Comparison of ENCODE assay signal across 8 mouse cellular contexts in the genomic region with DNA sequence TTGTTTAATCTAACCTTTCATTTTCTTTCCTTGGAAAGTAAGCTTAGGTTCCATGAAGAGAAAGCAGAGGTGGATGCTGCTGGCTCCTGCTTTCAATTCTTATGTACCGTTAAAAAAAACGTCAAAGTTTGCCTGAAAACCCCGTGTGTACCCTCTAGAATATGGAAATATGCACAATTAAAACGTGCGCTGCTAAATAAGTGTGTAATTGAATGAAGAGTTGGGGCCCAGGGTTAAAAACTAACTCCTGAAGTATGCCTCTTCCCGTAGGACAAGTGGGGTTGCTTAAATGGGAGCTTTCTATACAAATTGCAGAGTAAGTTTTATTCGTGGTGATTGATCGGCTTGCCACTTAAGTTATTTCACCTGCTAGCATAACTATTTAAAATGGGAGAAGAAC. TPM values are rescaled to one million over a fixed set of nuclear protein-coding genes. Genes with fewer than 3 reads are reported as not detected.
DNase-seq lines count a peak whose midpoint lies in the region; ATAC-seq and TF ChIP-seq lines count a peak whose summit lies in the region.

No protein-coding gene starts in this region.

- peaks cover 13% of the 10 kb centered on the region for H3K4me1 ChIP-seq in embryonic facial prominence, embryonic 14.5 days (ENCODE audit: control insufficient read depth, insufficient read depth, low read length)
- peaks cover 9% of the 10 kb centered on the region for H3K4me1 ChIP-seq in limb, embryonic 11.5 days (ENCODE audit: control insufficient read depth, insufficient read depth, low read length)
- H3K4me1 ChIP-seq in neural tube, embryonic 14.5 days (ENCODE audit: control insufficient read depth, insufficient read depth, low read length) = peaks cover 19% of the 10 kb centered on the region; the same call in 1 of the 2 replicates

- no peak overlapping the region; the same call in 1 of the 2 replicates for H3K27ac ChIP-seq in layer of hippocampus, adult 2 months
- H3K27ac ChIP-seq in embryonic facial prominence, embryonic 14.5 days (replicated peaks; ENCODE audit: low read depth, low read length) = peak overlapping the region; percentile 68; the same call in 1 of the 2 replicates
- H3K27ac ChIP-seq in limb, embryonic 11.5 days (replicated peaks; ENCODE audit: low read depth, low read length) = no peak overlapping the region
- H3K27ac ChIP-seq in neural tube, embryonic 14.5 days (ENCODE audit: low read depth, low read length) = no peak overlapping the region

- 43% methylated on average over 8 of the region's 8 CpGs for WGBS in embryonic facial prominence, embryonic 14.5 days
- 65% methylated on average over 8 of the region's 8 CpGs for WGBS in limb, embryonic 11.5 days
- 56% methylated on average over 8 of the region's 8 CpGs for WGBS in neural tube, embryonic 14.5 days

- peaks cover 14% of the 10 kb centered on the region for H3K36me3 ChIP-seq in embryonic facial prominence, embryonic 14.5 days (ENCODE audit: control insufficient read depth, insufficient read depth, low read length)
- 0 out of 2 replicates have a peak, but pooled peaks cover 5% of the 10 kb centered on the region for H3K36me3 ChIP-seq in limb, embryonic 11.5 days (ENCODE audit: control insufficient read depth, insufficient read depth, low read length)
- H3K36me3 ChIP-seq in neural tube, embryonic 14.5 days (ENCODE audit: control insufficient read depth, insufficient read depth, low read length) = peaks cover 5% of the 10 kb centered on the region; the same call in 1 of the 2 replicates

- DNase-seq in layer of hippocampus, adult 2 months (ENCODE audit: low spot score in 2 of 2) = no peak
- no peak for DNase-seq in layer of hippocampus, adult 9-10 months (ENCODE audit: low spot score)
- DNase-seq in embryonic facial prominence, embryonic 14.5 days (ENCODE audit: low spot score) = no peak
- peak; percentile 27 for DNase-seq in limb, embryonic 11.5 days (ENCODE audit: low spot score)
- DNase-seq in frontal cortex, postnatal 25 days (ENCODE audit: low spot score in 2 of 2) = no peak
- no peak for DNase-seq in urinary bladder, postnatal 25 days (ENCODE audit: low spot score)
- DNase-seq in gastrocnemius, adult 8-10 months (ENCODE audit: low spot score in 2 of 2) = no peak

- H3K9me3 ChIP-seq in embryonic facial prominence, embryonic 14.5 days (ENCODE audit: control insufficient read depth, low read length) = no peaks in the 10 kb centered on the region
- H3K9me3 ChIP-seq in limb, embryonic 11.5 days (ENCODE audit: control insufficient read depth, low read length) = no peaks in the 10 kb centered on the region
- H3K9me3 ChIP-seq in neural tube, embryonic 14.5 days (ENCODE audit: control insufficient read depth, low read length) = no peaks in the 10 kb centered on the region

- ATAC-seq in embryonic facial prominence, embryonic 14.5 days (ENCODE audit: low read depth) = no peak
- no peak for ATAC-seq in limb, embryonic 11.5 days (ENCODE audit: insufficient number of reproducible peaks, low FRiP score, low TSS enrichment, low read depth)
- ATAC-seq in neural tube, embryonic 14.5 days (ENCODE audit: low read depth) = no peak

- H3K4me3 ChIP-seq in layer of hippocampus, adult 2 months = peak overlapping the region; percentile 87; the same call in 1 of the 2 replicates
- peak overlapping the region; percentile 56 for H3K4me3 ChIP-seq in embryonic facial prominence, embryonic 14.5 days (ENCODE audit: low read depth, low read length)
- H3K4me3 ChIP-seq in limb, embryonic 11.5 days (ENCODE audit: low read depth, low read length) = no peak overlapping the region
- peak overlapping the region; percentile 54; the same call in 1 of the 2 replicates for H3K4me3 ChIP-seq in neural tube, embryonic 14.5 days (ENCODE audit: low read depth, low read length)

- TF ChIP-seq CTCF in layer of hippocampus, adult 2 months (conservative IDR thresholded peaks at IDR 0.05) = no peak

- H3K27me3 ChIP-seq in embryonic facial prominence, embryonic 14.5 days (replicated peaks; ENCODE audit: control insufficient read depth, insufficient read depth, low read length) = no peaks in the 10 kb centered on the region
- no peaks in the 10 kb centered on the region for H3K27me3 ChIP-seq in limb, embryonic 11.5 days (ENCODE audit: control insufficient read depth, insufficient read depth, low read length)
- H3K27me3 ChIP-seq in neural tube, embryonic 14.5 days (ENCODE audit: control insufficient read depth, insufficient read depth, low read length) = no peaks in the 10 kb centered on the region

- peak overlapping the region; percentile 70 for H3K9ac ChIP-seq in embryonic facial prominence, embryonic 14.5 days (ENCODE audit: low read depth, low read length)
- H3K9ac ChIP-seq in limb, embryonic 11.5 days (ENCODE audit: low read length) = no peak overlapping the region; the same call in 1 of the 2 replicates
- H3K9ac ChIP-seq in neural tube, embryonic 14.5 days (replicated peaks; ENCODE audit: low read depth, low read length) = peak overlapping the region; percentile 41; the same call in 1 of the 2 replicates

- H3K4me2 ChIP-seq in embryonic facial prominence, embryonic 14.5 days (ENCODE audit: low read depth, low read length) = peak overlapping the region; percentile 65
- H3K4me2 ChIP-seq in limb, embryonic 11.5 days (ENCODE audit: low read depth, severe bottlenecking) = peak overlapping the region; percentile 24; the same call in 1 of the 2 replicates
- peak overlapping the region; percentile 37 for H3K4me2 ChIP-seq in neural tube, embryonic 14.5 days (ENCODE audit: low read depth, low read length)

RNA-seq across cellular contexts. Expression of a gene that starts 1.1 kb away (rescaled TPM):
- 100 to 1,000 TPM; 337 to 340 TPM for total RNA-seq in layer of hippocampus, adult 2 months (2021)
- polyA plus RNA-seq in embryonic facial prominence, embryonic 14.5 days (2014; fragmentation: Nextera tagmentation; extraction: Ambion mirVana) = 52.9 and 67.0 TPM in 2 replicates
- 126 and 150 TPM in 2 replicates for polyA plus RNA-seq in limb, embryonic 11.5 days (2014; fragmentation: Nextera tagmentation; extraction: Ambion mirVana)
- polyA plus RNA-seq in neural tube, embryonic 14.5 days (2014; fragmentation: Nextera tagmentation; extraction: Ambion mirVana) = 97.1 and 112 TPM in 2 replicates
- 10 to 100 TPM; 59.5 to 86.1 (median 63.1) TPM for total RNA-seq in gastrocnemius, adult 8-10 months (2022)

RNA-seq across cellular contexts. Expression of a gene that starts 40.7 kb away (rescaled TPM):
- 10 to 100 TPM; 10.7 to 11.9 TPM for total RNA-seq in layer of hippocampus, adult 2 months (2021)
- polyA plus RNA-seq in embryonic facial prominence, embryonic 14.5 days (2014; fragmentation: Nextera tagmentation; extraction: Ambion mirVana) = 13.1 and 15.4 TPM in 2 replicates
- 22.4 and 23.0 TPM in 2 replicates for polyA plus RNA-seq in limb, embryonic 11.5 days (2014; fragmentation: Nextera tagmentation; extraction: Ambion mirVana)
- 20.1 and 22.2 TPM in 2 replicates for polyA plus RNA-seq in neural tube, embryonic 14.5 days (2014; fragmentation: Nextera tagmentation; extraction: Ambion mirVana)
- total RNA-seq in gastrocnemius, adult 8-10 months (2022) = 1 to 10 TPM; 2.9 to 7.7 (median 5.5) TPM
